Mouse (Mus musculus): Measurements from ENCODE around the gene Tmem204.

- TF ChIP-seq POLR2A (IDR thresholded peaks at IDR 0.05; ENCODE audit: control insufficient read depth in 1 of 2, insufficient read depth in 1 of 2, low read depth in 1 of 2, low read length in 2 of 2, poor library complexity in 1 of 2) (no peak), GABPA (IDR thresholded peaks at IDR 0.05; ENCODE audit: low read depth, low read length) (no peak), CTCF (IDR thresholded peaks at IDR 0.05 in 2 of 3, conservative IDR thresholded peaks at IDR 0.05 in 1 of 3; ENCODE audit: control insufficient read depth in 1 of 3, insufficient read depth in 1 of 3, low read depth in 2 of 3, low read length in 3 of 3, poor library complexity in 1 of 3, severe bottlenecking in 1 of 3) (no peak), EP300 (IDR thresholded peaks at IDR 0.05; ENCODE audit: low read depth in 1 of 2, low read length in 2 of 2) (no peak), MAFK (IDR thresholded peaks at IDR 0.05; ENCODE audit: borderline replicate concordance, low read depth, low read length) (no peak), TCF12 (IDR thresholded peaks at IDR 0.05; ENCODE audit: low read depth, low read length) (no peak), NRF1 (IDR thresholded peaks at IDR 0.05; ENCODE audit: insufficient read depth, low read depth, low read length, poor library complexity, severe bottlenecking) (no peak), BHLHE40 (IDR thresholded peaks at IDR 0.05; ENCODE audit: borderline replicate concordance, low read depth, low read length) (no peak), CHD2 (IDR thresholded peaks at IDR 0.05; ENCODE audit: low read length) (no peak)
Measured at GRCm38 (mm10) chr17:25067442-25067851, 15.9 kb downstream of the Tmem204 start.
